Mouse (Mus musculus) embryo, embryonic 11.5 days (tissue): ENCODE results near the gene Doc2a.
A peak's percentile ranks its signal among the peaks of the same experiment; 100 is the strongest.

Experiments
- DNase-seq: peaks from one replicate; pipeline ENCODE4 v3.0.0-alpha.2; 2012; ENCODE audit warnings: low read depth, low spot score

Gene Doc2a

GRCm38 (mm10) chr7:126847116-126847420 is at the start of gene Doc2a:
Gene Doc2a (plus strand): TSS chr7:126847416.
- no peak for DNase-seq

GRCm38 (mm10) chr7:126798127-126799049 is 48.8 kb upstream of the Doc2a start:
- no peak for DNase-seq

GRCm38 (mm10) chr7:126799050-126799467 is 48.2 kb upstream of the Doc2a start:
- peak; percentile 95 for DNase-seq

DNA sequence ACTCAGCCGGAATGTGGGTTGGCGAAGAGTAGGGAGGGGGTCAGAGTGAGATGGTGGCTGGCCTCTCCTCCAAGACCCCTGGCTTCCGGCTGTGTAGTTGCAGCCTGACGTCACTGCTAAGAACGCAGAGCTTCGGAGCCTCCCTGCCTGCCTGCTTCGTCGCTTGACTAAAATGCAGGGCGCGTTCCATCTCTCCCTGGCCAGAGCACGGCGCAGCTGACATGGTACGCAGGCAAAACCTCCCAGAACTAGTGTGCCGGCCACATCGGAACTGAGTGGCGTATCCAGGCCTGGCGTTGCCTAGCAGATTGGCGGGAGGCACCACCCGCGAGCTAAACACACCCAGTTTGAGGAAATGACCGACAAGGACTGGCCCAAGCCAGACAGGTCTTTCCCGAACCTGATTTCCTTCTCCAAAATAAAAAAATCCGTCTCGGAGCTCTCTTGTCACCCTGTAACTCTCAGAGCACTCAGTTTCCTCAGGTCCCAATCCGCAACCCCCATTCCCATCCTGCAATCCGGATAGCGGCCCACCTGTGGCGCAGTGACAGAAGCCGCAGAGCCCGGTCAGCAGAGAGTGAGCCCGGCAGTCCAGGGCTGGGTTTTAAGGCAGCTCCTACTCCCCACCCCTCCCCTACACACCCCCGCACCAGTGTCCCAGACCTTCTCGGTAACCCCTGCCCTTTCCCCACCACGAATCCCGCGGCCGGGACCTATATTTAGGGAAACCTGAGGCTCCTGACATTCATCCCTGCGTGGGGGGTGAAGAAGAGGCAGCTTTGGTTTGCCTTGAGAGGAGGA is 47.5 kb upstream of the Doc2a start:
- peak; percentile 81 for DNase-seq

DNA sequence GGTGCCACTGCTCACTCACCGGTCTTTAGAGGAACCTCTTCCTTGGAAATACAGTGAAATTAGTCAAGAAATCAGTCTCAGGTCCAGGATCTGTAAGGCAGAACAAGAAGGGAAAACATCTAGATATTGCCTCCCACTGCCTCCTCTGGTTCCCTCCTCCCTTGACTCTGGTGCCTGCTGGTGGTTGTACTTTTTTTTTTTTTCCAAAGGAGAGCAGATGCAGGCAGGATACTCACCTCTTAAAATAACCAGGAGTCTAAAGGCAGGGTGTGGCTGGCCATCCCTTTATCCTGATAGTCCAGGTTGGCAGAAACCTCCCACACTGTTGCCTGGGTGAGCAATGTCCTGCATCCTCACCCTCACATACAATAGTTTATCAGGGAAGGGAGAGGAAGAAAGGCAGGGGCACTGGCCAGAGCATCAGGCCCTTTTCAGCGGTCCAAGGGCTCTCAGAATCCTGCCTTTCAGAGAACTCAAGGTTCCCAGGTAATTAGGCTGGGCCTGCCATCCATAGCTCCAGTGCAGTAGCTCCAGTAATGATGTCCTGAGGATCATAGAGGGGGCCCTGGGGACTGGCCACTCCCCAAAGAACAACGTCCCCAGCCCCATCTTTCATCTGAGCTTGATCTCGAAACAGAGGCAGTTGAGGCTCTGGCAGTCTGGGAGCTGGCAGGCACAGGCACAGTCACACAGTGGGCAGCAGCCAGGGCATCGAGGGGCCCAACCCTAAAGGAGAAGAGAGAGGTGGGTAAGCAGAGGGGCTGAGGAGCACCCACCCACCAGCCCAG is 46.8 kb upstream of the Doc2a start:
- DNase-seq: no peak

DNA sequence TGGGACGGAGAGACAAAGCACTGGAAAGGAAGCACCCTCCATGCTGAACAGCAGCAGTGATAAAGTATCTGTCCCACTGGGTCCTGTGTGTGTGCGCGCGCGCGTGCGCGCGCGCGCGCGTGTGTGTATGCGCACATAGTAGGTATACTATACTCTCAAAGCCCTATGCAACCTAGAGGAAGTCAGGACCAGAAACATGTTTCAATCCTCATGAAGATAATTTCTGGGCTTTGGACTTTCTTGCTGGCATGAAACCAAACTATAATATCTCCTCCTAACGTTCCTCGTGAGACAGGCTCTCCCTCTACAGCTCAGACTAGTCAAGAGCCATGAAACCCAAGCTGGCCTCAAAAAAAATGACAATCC is 46.2 kb upstream of the Doc2a start:
- no peak for DNase-seq

- no peak for DNase-seq
These were observed 44.9 kb upstream of the Doc2a start for GRCm38 (mm10) chr7:126802134-126802889.

DNA sequence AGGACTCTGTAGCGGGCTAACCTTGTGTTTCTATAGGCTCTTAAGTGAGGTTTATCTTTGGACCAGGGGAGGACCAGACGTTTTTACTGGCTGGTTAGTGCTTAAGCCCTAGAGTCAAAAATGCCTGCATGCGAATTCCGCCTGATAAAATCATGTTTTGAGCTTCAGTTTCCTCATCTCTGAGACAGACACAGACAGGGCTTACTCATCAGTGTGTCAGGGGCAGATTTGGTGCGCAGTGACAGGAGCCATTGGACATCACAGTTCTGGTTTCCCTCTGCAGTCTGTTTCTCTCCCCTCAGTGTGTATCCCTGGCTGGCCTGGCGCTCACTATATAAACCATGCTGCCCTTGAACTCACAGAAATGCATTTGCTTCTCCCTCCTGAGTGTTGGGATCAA is 44.0 kb upstream of the Doc2a start:
- no peak for DNase-seq

DNA sequence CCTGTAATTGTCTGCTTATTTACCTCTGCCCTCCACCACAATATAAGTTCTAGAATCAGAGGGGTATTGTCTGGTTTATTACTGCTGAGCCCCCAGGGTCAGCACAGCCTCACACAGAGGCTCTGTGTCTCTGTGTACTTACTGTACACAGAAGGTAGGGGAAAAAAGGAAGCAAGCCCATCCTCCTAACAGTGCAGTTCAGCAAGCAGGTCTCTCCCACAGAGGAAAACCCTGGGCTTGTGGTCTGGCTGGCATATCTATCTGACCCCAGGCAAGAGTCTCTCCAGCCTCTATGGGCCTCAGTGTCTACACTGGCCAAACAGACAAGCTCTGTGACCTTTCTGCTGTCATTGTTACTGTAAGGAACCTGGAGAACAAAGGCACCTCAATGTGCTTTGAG is 43.5 kb upstream of the Doc2a start:
- DNase-seq: no peak

DNA sequence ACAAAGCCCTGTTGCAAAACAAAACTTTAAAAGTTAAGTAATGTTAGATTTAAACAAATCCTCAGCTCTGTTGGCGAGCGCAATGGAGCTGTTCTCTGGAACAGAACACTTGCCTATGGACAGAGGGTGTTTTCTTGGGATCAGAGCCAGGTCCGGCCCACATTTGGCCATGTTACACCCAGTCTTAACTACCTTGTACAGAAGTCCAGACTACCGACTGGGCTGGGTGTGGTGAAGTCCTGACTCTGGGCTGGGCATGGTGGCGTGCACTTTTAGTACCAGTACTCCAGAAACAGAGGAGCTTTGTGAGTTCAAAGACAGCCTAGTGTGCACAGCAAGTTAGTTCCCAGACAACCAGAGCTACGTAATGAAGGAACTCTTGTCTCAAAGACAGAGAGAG is 40.3 kb upstream of the Doc2a start:
- DNase-seq: no peak

DNA sequence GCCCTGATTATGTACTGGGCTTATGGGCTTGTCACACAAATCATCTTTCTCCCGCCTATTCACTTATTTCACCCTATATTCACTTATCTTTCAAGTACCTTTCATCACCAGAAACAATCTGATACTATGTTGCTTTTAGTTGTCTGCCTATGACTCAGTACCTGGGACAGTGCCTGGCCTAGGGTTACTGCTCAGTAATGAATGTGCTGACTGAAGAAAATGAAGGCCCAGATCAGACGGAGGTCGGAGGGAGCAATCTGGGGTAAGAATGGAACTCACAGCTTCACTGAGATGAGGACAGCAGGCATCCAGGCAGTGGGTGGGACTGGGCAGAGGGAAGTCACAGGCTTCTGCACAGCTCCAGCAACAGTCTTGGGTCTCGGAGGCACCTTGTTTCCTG is 39.8 kb upstream of the Doc2a start:
- DNase-seq: no peak

DNA sequence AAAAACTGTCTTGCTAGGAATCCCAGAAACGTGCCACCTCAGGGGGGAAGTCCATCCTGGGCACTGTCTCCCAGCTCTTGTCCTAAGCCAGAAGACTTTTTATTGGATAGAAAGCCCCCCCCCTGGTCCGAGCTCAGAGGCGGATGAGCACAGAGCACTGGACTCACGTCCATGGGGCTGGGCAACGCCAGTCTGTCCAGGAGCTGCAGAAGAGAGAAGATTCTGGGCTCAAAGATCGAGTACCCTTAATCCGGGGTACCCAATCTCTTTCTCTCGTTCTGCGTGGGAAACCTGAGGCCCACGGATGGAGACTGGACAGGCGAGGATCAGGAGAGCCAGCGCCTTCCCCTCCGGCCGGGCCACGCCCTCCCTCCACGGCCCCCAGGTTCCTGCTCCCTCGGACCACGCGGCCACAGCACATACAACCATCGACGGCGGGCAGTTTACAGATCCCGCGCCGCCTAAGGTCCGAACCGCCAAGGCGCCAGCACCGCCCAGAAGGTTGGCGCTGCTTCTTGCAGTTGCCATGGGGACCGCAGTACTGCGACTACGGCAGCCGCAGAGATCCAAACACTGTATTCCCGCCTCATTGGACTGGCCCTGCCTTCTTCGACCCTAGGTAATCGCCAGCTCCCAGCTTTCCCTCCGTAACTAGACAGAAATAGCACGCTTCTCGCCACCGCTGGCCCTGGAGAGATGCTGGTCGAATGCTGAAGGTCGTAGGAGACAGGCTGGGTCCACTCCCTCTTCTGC is 38.3 kb upstream of the Doc2a start:
- peak; percentile 72 for DNase-seq

DNA sequence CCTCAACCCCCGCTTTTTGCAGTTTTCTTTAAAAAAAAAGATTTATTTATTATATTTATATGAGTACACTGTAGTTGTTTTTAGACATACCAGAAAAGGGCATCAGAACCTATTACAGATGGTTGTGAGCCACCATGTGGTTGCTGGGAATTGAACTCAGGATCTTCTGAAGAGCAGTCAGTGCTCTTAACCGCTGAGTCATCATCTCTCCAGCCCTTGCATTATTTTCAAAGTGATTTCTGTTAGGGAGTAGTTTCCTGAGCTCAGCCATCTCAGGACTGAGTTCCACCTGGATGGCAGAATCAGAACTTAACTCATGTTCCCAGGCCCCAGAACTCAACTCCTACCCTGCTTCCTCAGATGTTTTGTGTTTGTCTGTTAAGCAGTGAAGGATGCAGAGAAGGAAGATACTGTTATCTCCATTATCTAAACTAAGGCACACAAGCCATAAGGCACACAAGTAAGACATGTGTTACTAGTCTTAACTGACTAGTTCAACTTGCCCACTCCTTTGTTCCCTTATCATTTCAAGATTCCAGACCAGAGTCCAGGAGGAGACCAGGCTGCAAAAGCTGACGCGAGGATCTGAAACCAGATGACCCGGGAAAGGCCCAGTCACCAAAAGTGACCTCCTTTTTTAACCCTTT is 37.4 kb upstream of the Doc2a start:
- no peak for DNase-seq

DNA sequence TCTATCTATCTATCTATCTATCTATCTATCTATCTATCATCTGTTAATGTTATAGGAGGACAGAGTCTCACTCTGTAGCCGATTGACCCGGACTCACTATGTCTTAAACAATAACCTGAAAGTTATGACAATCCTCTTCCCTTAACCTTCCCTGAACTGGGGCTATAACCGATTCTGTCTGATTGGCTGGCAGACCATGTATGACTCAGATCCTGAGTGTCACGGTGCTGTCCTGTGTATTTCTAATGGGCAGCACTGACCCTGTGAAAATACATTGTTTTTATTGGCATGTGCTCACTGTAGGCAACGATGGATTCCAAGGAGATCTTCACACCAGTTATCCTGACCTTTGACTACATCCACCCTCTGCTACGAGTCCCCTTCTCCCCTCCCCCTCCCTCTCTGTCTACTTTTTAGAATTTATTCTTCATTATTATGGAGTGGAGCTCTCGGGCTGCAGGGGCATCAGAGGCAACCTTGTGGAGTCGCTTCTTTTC is 31.4 kb upstream of the Doc2a start:
- DNase-seq: no peak

- no peak for DNase-seq
These were observed 30.7 kb upstream of the Doc2a start for GRCm38 (mm10) chr7:126816494-126816893.

DNA sequence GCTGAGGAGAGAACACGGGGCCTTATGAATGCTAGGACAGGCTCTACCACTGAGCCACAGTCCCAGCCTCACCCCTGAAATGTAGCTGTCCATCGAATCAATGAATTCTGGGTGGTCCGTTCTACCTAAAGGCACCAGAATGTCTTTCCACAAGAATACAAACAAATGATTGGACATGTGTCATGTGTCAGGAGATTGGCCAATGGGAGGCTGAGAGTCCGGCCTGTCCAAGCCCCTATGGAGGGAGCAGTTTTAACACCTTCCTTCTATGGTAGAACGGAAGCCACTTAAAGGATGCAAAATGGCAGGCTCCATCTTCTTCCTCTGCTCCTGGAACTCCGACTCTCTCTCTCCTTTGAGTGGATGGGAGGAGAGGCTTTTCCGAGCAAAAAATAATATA is 29.6 kb upstream of the Doc2a start:
- no peak for DNase-seq

- no peak for DNase-seq
These were observed 28.4 kb upstream of the Doc2a start for GRCm38 (mm10) chr7:126818818-126819217.

- DNase-seq: peak; percentile 68
These were observed 25.2 kb upstream of the Doc2a start for GRCm38 (mm10) chr7:126821835-126822511.

DNA sequence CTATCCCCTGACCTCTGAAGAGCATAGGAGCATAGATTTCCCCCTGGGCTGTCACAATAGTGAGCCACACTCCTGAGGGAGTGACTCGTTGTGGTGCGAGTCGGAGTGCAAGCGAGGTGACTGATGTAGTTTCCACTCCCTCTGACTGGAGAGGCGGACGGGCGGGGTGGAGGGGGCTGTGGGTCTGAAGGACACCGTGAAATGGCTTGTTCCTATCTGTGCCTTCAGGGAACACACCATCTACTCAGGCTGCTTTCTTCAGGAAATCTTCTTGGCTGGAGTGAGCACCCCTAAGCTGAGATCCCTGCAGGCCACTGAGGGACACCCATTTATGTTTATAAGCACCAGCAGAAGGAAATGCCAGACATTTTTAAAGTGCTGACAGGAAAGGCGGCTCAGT is 24.5 kb upstream of the Doc2a start:
- DNase-seq: no peak
